Mouse (Mus musculus): ENCODE data around the gene Mrpl12.

GRCm38 (mm10) chr11:120505661-120506060 lies 21.2 kb downstream of the Mrpl12 start:
- TF ChIP-seq CTCF (IDR thresholded peaks at IDR 0.05; ENCODE audit: low read depth) (no peak), EP300 (optimal IDR thresholded peaks at IDR 0.05) (no peak)
